ENCODE assay signal across 8 mouse cellular contexts in the genomic region with DNA sequence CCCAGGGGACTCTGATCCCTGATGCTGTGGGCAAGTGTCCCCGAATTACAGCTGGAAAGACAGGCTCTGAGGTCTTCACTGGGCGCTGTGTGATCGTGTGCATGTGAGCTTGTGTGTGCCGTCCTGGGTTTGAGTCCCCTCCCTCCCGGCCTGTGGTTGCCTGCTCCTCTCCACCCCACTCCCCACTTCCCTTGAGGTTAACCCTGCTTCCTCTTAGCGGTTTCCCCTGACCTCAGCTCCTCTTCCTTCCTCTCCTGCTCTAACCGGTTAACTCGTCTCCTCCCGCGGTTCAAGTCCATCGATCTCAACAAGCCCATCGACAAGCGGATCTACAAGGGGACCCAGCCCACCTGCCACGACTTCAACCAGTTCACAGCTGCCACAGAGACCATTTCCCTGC. TPM values are rescaled to one million over a fixed set of nuclear protein-coding genes. Genes with fewer than 3 reads are reported as not detected.
DNase-seq lines count a peak whose midpoint lies in the region; ATAC-seq lines count a peak whose summit lies in the region.

No protein-coding gene starts in this region.

- peaks cover 11% of the 10 kb centered on the region for H3K4me1 ChIP-seq in neural tube, embryonic 11.5 days (ENCODE audit: control insufficient read depth, insufficient read depth, low read length)
- H3K4me1 ChIP-seq in limb, embryonic 13.5 days: peaks cover 30% of the 10 kb centered on the region

- peaks cover 22% of the 10 kb centered on the region for H3K36me3 ChIP-seq in neural tube, embryonic 11.5 days (ENCODE audit: control insufficient read depth, insufficient read depth, low read length)
- H3K36me3 ChIP-seq in limb, embryonic 13.5 days: peaks cover 51% of the 10 kb centered on the region

- peak overlapping the region; percentile 97; the same call in 1 of the 2 replicates for H3K9ac ChIP-seq in neural tube, embryonic 11.5 days (ENCODE audit: low read length)
- peak overlapping the region; percentile 99 for H3K9ac ChIP-seq in limb, embryonic 13.5 days

- no peaks in the 10 kb centered on the region for H3K27me3 ChIP-seq in neural tube, embryonic 11.5 days (ENCODE audit: control insufficient read depth, insufficient read depth, low read length)
- H3K27me3 ChIP-seq in limb, embryonic 13.5 days: no peaks in the 10 kb centered on the region

- WGBS in neural tube, embryonic 11.5 days: 83% methylated on average over 14 of the region's 14 CpGs
- 73% methylated on average over 14 of the region's 14 CpGs for WGBS in limb, embryonic 13.5 days

- DNase-seq in neural tube, embryonic 11.5 days (ENCODE audit: low spot score): no peak
- DNase-seq in neural tube, embryonic 10.5 days (ENCODE audit: extremely low spot score, low spot score): no peak
- DNase-seq in heart, adult 18-20 months: peak; percentile 55 to 80
- peak; percentile 60 to 61 for DNase-seq in monocyte, adult 2 months (ENCODE audit: low read depth in 1 of 2, low spot score in 2 of 2)
- no peak for DNase-seq in testis, postnatal 14 days (ENCODE audit: low spot score)
- no peak for DNase-seq in layer of hippocampus, adult 8-10 months (ENCODE audit: low spot score in 2 of 2)
- no peak for DNase-seq in ovary, postnatal 10 days (ENCODE audit: low spot score)

- H3K4me2 ChIP-seq in neural tube, embryonic 11.5 days (ENCODE audit: low read depth): peak overlapping the region; percentile 93
- H3K4me2 ChIP-seq in limb, embryonic 13.5 days (replicated peaks): peak overlapping the region; percentile 96

- no peak overlapping the region for H3K27ac ChIP-seq in neural tube, embryonic 11.5 days (ENCODE audit: low read depth, low read length)
- no peak overlapping the region for H3K27ac ChIP-seq in limb, embryonic 13.5 days

- ATAC-seq in neural tube, embryonic 11.5 days (ENCODE audit: insufficient read depth, low FRiP score, low TSS enrichment): no peak
- no peak for ATAC-seq in limb, embryonic 13.5 days (ENCODE audit: low FRiP score, low read depth)

- peak overlapping the region; percentile 100; the same call in 1 of the 2 replicates for H3K4me3 ChIP-seq in neural tube, embryonic 11.5 days (ENCODE audit: low read depth, low read length)
- H3K4me3 ChIP-seq in limb, embryonic 13.5 days: peak overlapping the region; percentile 99

- H3K9me3 ChIP-seq in neural tube, embryonic 11.5 days (ENCODE audit: control insufficient read depth, low read length): no peaks in the 10 kb centered on the region
- H3K9me3 ChIP-seq in limb, embryonic 13.5 days: no peaks in the 10 kb centered on the region

RNA-seq across cellular contexts. Expression of gene Dmwd, which starts 1.7 kb away (rescaled TPM):
- 29.7 and 31.7 TPM in 2 replicates for polyA plus RNA-seq in neural tube, embryonic 11.5 days (2014; fragmentation: Nextera tagmentation; extraction: Ambion mirVana)
- total RNA-seq in heart, adult 18-20 months (2021): 10 to 100 TPM; 44.6 to 46.6 TPM
- polyA plus RNA-seq in limb, embryonic 13.5 days (2015; fragmentation: Nextera tagmentation; extraction: Ambion mirVana): 16.8 and 17.4 TPM in 2 replicates
- total RNA-seq in layer of hippocampus, adult 8-10 months (2022): 100 to 1,000 TPM; 136 to 144 (median 141) TPM

RNA-seq across cellular contexts. Expression of gene Dmpk, which starts 5.9 kb away (rescaled TPM):
- polyA plus RNA-seq in neural tube, embryonic 11.5 days (2014; fragmentation: Nextera tagmentation; extraction: Ambion mirVana): 9.4 and 10.2 TPM in 2 replicates
- total RNA-seq in heart, adult 18-20 months (2021): 100 to 1,000 TPM; 503 to 516 TPM
- polyA plus RNA-seq in limb, embryonic 13.5 days (2015; fragmentation: Nextera tagmentation; extraction: Ambion mirVana): 22.6 and 23.1 TPM in 2 replicates
- total RNA-seq in layer of hippocampus, adult 8-10 months (2022): 10 to 100 TPM; 35.6 to 55.8 (median 45.3) TPM

RNA-seq across cellular contexts. Expression of gene Six5, which starts 16.6 kb away (rescaled TPM):
- polyA plus RNA-seq in neural tube, embryonic 11.5 days (2014; fragmentation: Nextera tagmentation; extraction: Ambion mirVana): 6.3 and 7.4 TPM in 2 replicates
- 1 to 10 TPM; 5.6 to 6.8 TPM for total RNA-seq in heart, adult 18-20 months (2021)
- polyA plus RNA-seq in limb, embryonic 13.5 days (2015; fragmentation: Nextera tagmentation; extraction: Ambion mirVana): 13.4 and 13.9 TPM in 2 replicates
- total RNA-seq in layer of hippocampus, adult 8-10 months (2022): 1 to 10 TPM; 2.0 to 3.7 (median 3.6) TPM

RNA-seq across cellular contexts. Expression of gene Rsph6a, which starts 23.3 kb away (rescaled TPM):
- not detected in 2 replicates for polyA plus RNA-seq in neural tube, embryonic 11.5 days (2014; fragmentation: Nextera tagmentation; extraction: Ambion mirVana)
- not detected for total RNA-seq in heart, adult 18-20 months (2021)
- not detected in 2 replicates for polyA plus RNA-seq in limb, embryonic 13.5 days (2015; fragmentation: Nextera tagmentation; extraction: Ambion mirVana)
- total RNA-seq in layer of hippocampus, adult 8-10 months (2022): under 1 TPM in 2 of 4 experiments, not detected in 2; 0.41 to 0.61 TPM

RNA-seq across cellular contexts. Expression of gene Gm4969, which starts 40.4 kb away (rescaled TPM):
- polyA plus RNA-seq in neural tube, embryonic 11.5 days (2014; fragmentation: Nextera tagmentation; extraction: Ambion mirVana): 1.3 and 1.4 TPM in 2 replicates
- total RNA-seq in heart, adult 18-20 months (2021): not detected
- 4.2 and 4.3 TPM in 2 replicates for polyA plus RNA-seq in limb, embryonic 13.5 days (2015; fragmentation: Nextera tagmentation; extraction: Ambion mirVana)
- total RNA-seq in layer of hippocampus, adult 8-10 months (2022): under 1 TPM; 0.18 to 0.57 (median 0.31) TPM

Comparison
In these comparisons a context has a peak if more than half of its experiments do, and no peak if none do; other contexts are left out.
1. DNase-seq: peak in heart, adult 18-20 months (2 of 2) and monocyte, adult 2 months (2 of 2); none in neural tube, embryonic 11.5 days (single experiment), neural tube, embryonic 10.5 days (single experiment), testis, postnatal 14 days (single experiment), layer of hippocampus, adult 8-10 months (0 of 2) and ovary, postnatal 10 days (single experiment).
2. RNA of gene Dmpk, which starts 5.9 kb away (total RNA-seq): 503 to 516 TPM in heart, adult 18-20 months; 35.6 to 55.8 TPM in layer of hippocampus, adult 8-10 months; every median in the first group is over 4 times any median in the second.